In genomic region chr2:71951212-71951611, GRCm38 (mm10) we compare ENCODE assay signal across 19 mouse cellular contexts. TPM values are rescaled to one million over a fixed set of nuclear protein-coding genes. Genes with fewer than 3 reads are reported as not detected.
"Had no signal": no experiment of that assay in that cellular context is flagged by ENCODE, and none has a peak within 500 bp of the region (broad histone marks: within the 10 kb centered on the region; RNA-seq: fewer than 3 reads in every experiment).

No protein-coding gene starts in this region.

- DNase-seq: lung, adult 18-20 months; lung, embryonic 14.5 days; lung, postnatal 10 days; lung, postnatal 4 days; retina, postnatal 1 day; right cerebral cortex, adult 18-20 months; right cerebral cortex, postnatal 25 days; right cerebral cortex, postnatal 4 days; spleen, adult 18-20 months; thymus, adult 18-20 months; thymus, postnatal 14 days; thymus, postnatal 36 days had no signal

- H3K27ac ChIP-seq: midbrain, embryonic 10.5 days; midbrain, embryonic 13.5 days; midbrain, embryonic 15.5 days; neural tube, embryonic 13.5 days; neural tube, embryonic 15.5 days had no signal

- H3K9ac ChIP-seq: lung, embryonic 14.5 days; midbrain, embryonic 13.5 days; midbrain, embryonic 15.5 days; neural tube, embryonic 13.5 days; neural tube, embryonic 15.5 days had no signal

- ATAC-seq: midbrain, embryonic 13.5 days; midbrain, embryonic 15.5 days had no signal

- H3K27me3 ChIP-seq: midbrain, embryonic 13.5 days; midbrain, embryonic 15.5 days; neural tube, embryonic 13.5 days; neural tube, embryonic 15.5 days had no signal

- H3K4me3 ChIP-seq: midbrain, embryonic 10.5 days; midbrain, embryonic 13.5 days; midbrain, embryonic 15.5 days; myocyte; neural tube, embryonic 13.5 days; neural tube, embryonic 15.5 days had no signal

- H3K4me1 ChIP-seq: midbrain, embryonic 10.5 days; midbrain, embryonic 13.5 days; midbrain, embryonic 15.5 days; neural tube, embryonic 13.5 days; neural tube, embryonic 15.5 days had no signal

- H3K9me3 ChIP-seq: midbrain, embryonic 10.5 days; midbrain, embryonic 15.5 days; neural tube, embryonic 13.5 days; neural tube, embryonic 15.5 days had no signal

- H3K36me3 ChIP-seq: midbrain, embryonic 10.5 days; midbrain, embryonic 13.5 days; midbrain, embryonic 15.5 days; neural tube, embryonic 13.5 days; neural tube, embryonic 15.5 days had no signal

- H3K4me2 ChIP-seq: lung, embryonic 14.5 days; midbrain, embryonic 13.5 days; midbrain, embryonic 15.5 days; neural tube, embryonic 13.5 days; neural tube, embryonic 15.5 days had no signal

RNA-seq across cellular contexts. Expression of gene Rapgef4, which starts 29.8 kb away (rescaled TPM):
- total RNA-seq: megakaryocyte-erythroid progenitor cell, adult 5-6 weeks had no signal
